Mouse (Mus musculus): Measurements from ENCODE around the gene Gm43951. TPM values are rescaled to one million over a fixed set of nuclear protein-coding genes. Genes with fewer than 3 reads are reported as not detected.

The Gm43951 gene
- total RNA-seq, 2 experiments from 2014 or later, result 0.13 to 0.17 TPM

Other genes with a start within 250 kb of the Gm43951 start
- not detected for gene Aipl1, start 169.3 kb downstream of the Gm43951 start, total RNA-seq (2021)
- gene Pimreg, start 164.8 kb downstream of the Gm43951 start, total RNA-seq (2021), result 1 to 10 TPM; 1.0 to 2.6 TPM
- gene Pitpnm3, start 71.1 kb downstream of the Gm43951 start, total RNA-seq (2021), result 1 to 10 TPM; 1.6 to 1.8 TPM
- 1 to 10 TPM; 2.5 to 3.3 TPM for gene 4933427D14Rik, start 619 bp upstream of the Gm43951 start, total RNA-seq (2021)
- 10 to 100 TPM; 36.8 to 38.6 TPM for gene Txndc17, start 707 bp upstream of the Gm43951 start, total RNA-seq (2021)
- 10 to 100 TPM; 10.4 to 10.6 TPM for gene Med31, start 8.8 kb upstream of the Gm43951 start, total RNA-seq (2021)
- not detected for gene Slc13a5, start 60.4 kb upstream of the Gm43951 start, total RNA-seq (2021)
- gene Xaf1, start 94.8 kb upstream of the Gm43951 start, total RNA-seq (2021), result 10 to 100 TPM; 10.7 to 12.0 TPM
- not detected for gene Fbxo39, start 107.6 kb upstream of the Gm43951 start, total RNA-seq (2021)
- not detected for gene Tekt1, start 155.6 kb upstream of the Gm43951 start, total RNA-seq (2021)
- 10 to 100 TPM; 19.0 to 21.6 TPM for gene Smtnl2, start 204.9 kb upstream of the Gm43951 start, total RNA-seq (2021)
- gene Ggt6, start 228.7 kb upstream of the Gm43951 start, total RNA-seq (2021), result under 1 TPM in 1 of 2 experiments, not detected in 1; 0.31 TPM
- 10 to 100 TPM; 40.9 to 42.8 TPM for gene Mybbp1a, start 234.5 kb upstream of the Gm43951 start, total RNA-seq (2021)

Measured in heart, postnatal 25 days (tissue).